Mouse (Mus musculus) induced T-regulatory cell, adult 2 months (primary cell): ENCODE data around the gene Anxa9.

Experiments used
- DNase-seq: peaks from one replicate; pipeline ENCODE4 v3.0.0-alpha.2; 2012; ENCODE audit warnings: low read depth

The Anxa9 gene

GRCm38 (mm10) chr3:95283589-95283941, 23.4 kb downstream of the Anxa9 start:
- no peak for DNase-seq

GRCm38 (mm10) chr3:95282865-95283588, 23.9 kb downstream of the Anxa9 start:
- peak; percentile 70 for DNase-seq

- no peak for DNase-seq
Observed at GRCm38 (mm10) chr3:95282381-95282864, 24.6 kb downstream of the Anxa9 start.

- peak; percentile 98 for DNase-seq
Observed at GRCm38 (mm10) chr3:95281216-95282126, 25.5 kb downstream of the Anxa9 start, which contains the start of the genes Mindy1 and Prune1. Gene Mindy1 (plus strand): TSS chr3:95281345. Gene Prune1 (minus strand): TSS chr3:95282076.

GRCm38 (mm10) chr3:95280747-95281146, 26.2 kb downstream of the Anxa9 start:
- DNase-seq, result peak; percentile 52

- DNase-seq, result no peak
Observed at GRCm38 (mm10) chr3:95277149-95277551, 29.8 kb downstream of the Anxa9 start.

GRCm38 (mm10) chr3:95276428-95276934, 30.5 kb downstream of the Anxa9 start:
- no peak for DNase-seq

- no peak for DNase-seq
Observed at GRCm38 (mm10) chr3:95275161-95275560, 31.8 kb downstream of the Anxa9 start.

- DNase-seq, result no peak
Observed at GRCm38 (mm10) chr3:95274453-95274852, 32.5 kb downstream of the Anxa9 start.

GRCm38 (mm10) chr3:95273471-95273870, 33.5 kb downstream of the Anxa9 start:
- no peak for DNase-seq

GRCm38 (mm10) chr3:95270766-95271364, 36.1 kb downstream of the Anxa9 start:
- DNase-seq, result no peak

GRCm38 (mm10) chr3:95269789-95270188, 37.2 kb downstream of the Anxa9 start:
- no peak for DNase-seq

- DNase-seq, result no peak
Observed at GRCm38 (mm10) chr3:95267855-95268254, 39.1 kb downstream of the Anxa9 start.

GRCm38 (mm10) chr3:95266052-95266451, 40.9 kb downstream of the Anxa9 start:
- no peak for DNase-seq

GRCm38 (mm10) chr3:95264724-95265123, 42.3 kb downstream of the Anxa9 start:
- no peak for DNase-seq

GRCm38 (mm10) chr3:95263089-95263739, 43.8 kb downstream of the Anxa9 start:
- peak; percentile 86 for DNase-seq

GRCm38 (mm10) chr3:95261975-95262374, 45.0 kb downstream of the Anxa9 start:
- no peak for DNase-seq

- no peak for DNase-seq
Observed at GRCm38 (mm10) chr3:95256931-95257330, 50.0 kb downstream of the Anxa9 start.

GRCm38 (mm10) chr3:95250783-95251424, 56.1 kb downstream of the Anxa9 start, which contains the start of gene Bnipl:
Gene Bnipl (minus strand): TSS chr3:95251193.
- no peak for DNase-seq

- no peak for DNase-seq
Observed at GRCm38 (mm10) chr3:95250361-95250760, 56.6 kb downstream of the Anxa9 start.
